Mouse (Mus musculus) myocyte (in vitro differentiated cells): ENCODE measurements at regions not wholly inside any gene's neighbourhood (a gene's known extent, or its start where the extent isn't known, plus 50 kb on each side); places are given as distances from the start of the nearest gene placed in this dataset.

Source experiments
- CEBPB ChIP-seq: IDR thresholded peaks from 2 replicates; pipeline ENCODE4 v1.6.1; 2011; ENCODE audit warnings: mild to moderate bottlenecking, moderate library complexity; ENCODE audit not compliant: poor library complexity, insufficient read depth, severe bottlenecking
- E2F4 ChIP-seq: IDR thresholded peaks from one replicate; pipeline ENCODE4 v1.6.1; 2011; ENCODE audit warnings: mild to moderate bottlenecking, control low read depth, moderate library complexity; ENCODE audit not compliant: insufficient read depth
- MAX ChIP-seq: IDR thresholded peaks from one replicate; pipeline ENCODE4 v1.6.1; 2011; ENCODE audit warnings: low read depth, mild to moderate bottlenecking, control low read depth
- MYOD1 ChIP-seq, 3 experiments: IDR thresholded peaks; one replicate each; pipeline ENCODE4 v1.6.1; 2011; ENCODE audit warnings: control low read depth in 2 of 3, low read depth in 2 of 3, mild to moderate bottlenecking in 2 of 3, moderate library complexity in 1 of 3; ENCODE audit not compliant: insufficient read length in 2 of 3, control insufficient read depth in 1 of 3
- POLR2A ChIP-seq: IDR thresholded peaks from one replicate; pipeline ENCODE4 v1.6.1; 2011; ENCODE audit warnings: low read depth, mild to moderate bottlenecking, control low read depth, moderate library complexity; ENCODE audit not compliant: insufficient read length
- REST ChIP-seq: IDR thresholded peaks from one replicate; pipeline ENCODE4 v1.6.1; 2011; ENCODE audit warnings: mild to moderate bottlenecking, control low read depth, moderate library complexity; ENCODE audit not compliant: insufficient read depth, insufficient read length
- TCF12 ChIP-seq: IDR thresholded peaks from one replicate; pipeline ENCODE4 v1.6.1; 2011; ENCODE audit warnings: mild to moderate bottlenecking, control low read depth; ENCODE audit not compliant: poor library complexity, insufficient read depth, severe bottlenecking
- TCF3 ChIP-seq: IDR thresholded peaks from one replicate; pipeline ENCODE4 v1.6.1; 2011; ENCODE audit warnings: low read depth, control low read depth; ENCODE audit not compliant: insufficient read length
- USF1 ChIP-seq: IDR thresholded peaks from one replicate; pipeline ENCODE4 v1.6.1; 2011; ENCODE audit warnings: low read depth, mild to moderate bottlenecking, control low read depth, moderate library complexity

DNA sequence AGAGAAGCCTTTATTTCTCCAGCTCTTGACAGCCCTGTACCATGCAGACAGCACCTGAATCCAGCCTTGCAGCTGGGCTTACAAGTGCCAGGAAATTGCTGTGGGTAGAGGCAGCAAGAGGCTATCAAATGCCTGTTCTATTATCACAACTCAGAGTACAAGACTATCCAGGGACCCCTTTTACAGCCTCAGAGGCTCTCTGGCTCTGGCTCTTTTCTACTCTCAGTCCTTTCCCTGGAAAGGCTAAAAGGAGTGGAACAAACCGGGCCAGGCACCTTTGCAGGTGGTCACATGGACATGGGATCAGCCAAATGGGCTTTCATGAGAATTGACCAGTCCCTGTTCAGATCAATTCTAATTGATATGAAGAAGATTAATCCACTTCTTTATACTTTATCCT, 125.7 kb downstream of the Qrsl1 start:
- TF ChIP-seq POLR2A: no peak
- no peak for TF ChIP-seq MAX
- no peak for TF ChIP-seq TCF3
- TF ChIP-seq E2F4: no peak
- TF ChIP-seq REST: no peak
- no peak for TF ChIP-seq MYOD1 (IDR thresholded peaks at IDR 0.05; ENCODE audit: control insufficient read depth in 1 of 3, insufficient read length in 2 of 3, low read depth in 2 of 3)
- TF ChIP-seq CEBPB: no peak
- TF ChIP-seq TCF12: no peak
- TF ChIP-seq USF1: no peak
